Mouse (Mus musculus): ENCODE measurements around the gene Frmd8.

The Frmd8 gene

DNA sequence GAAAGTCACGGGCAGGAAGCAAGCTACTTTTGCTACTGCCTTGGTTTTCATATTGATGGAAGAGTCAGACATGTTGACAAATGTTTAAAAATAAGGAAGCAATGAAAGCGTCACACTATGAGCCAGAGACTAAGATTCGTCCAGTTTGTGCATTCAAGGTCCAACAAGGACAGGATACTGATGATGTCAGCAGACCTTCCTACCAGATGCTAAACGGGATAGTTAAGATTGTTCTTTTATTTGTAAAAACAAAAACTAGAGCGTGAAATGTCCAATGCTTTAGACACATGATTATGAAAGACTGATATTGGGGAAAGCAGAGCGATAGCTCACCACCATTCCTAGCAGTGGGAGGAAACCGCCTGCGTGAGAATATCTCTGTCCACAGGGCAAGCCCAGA lies 37.5 kb downstream of the Frmd8 start:
- no peak for DNase-seq

DNA sequence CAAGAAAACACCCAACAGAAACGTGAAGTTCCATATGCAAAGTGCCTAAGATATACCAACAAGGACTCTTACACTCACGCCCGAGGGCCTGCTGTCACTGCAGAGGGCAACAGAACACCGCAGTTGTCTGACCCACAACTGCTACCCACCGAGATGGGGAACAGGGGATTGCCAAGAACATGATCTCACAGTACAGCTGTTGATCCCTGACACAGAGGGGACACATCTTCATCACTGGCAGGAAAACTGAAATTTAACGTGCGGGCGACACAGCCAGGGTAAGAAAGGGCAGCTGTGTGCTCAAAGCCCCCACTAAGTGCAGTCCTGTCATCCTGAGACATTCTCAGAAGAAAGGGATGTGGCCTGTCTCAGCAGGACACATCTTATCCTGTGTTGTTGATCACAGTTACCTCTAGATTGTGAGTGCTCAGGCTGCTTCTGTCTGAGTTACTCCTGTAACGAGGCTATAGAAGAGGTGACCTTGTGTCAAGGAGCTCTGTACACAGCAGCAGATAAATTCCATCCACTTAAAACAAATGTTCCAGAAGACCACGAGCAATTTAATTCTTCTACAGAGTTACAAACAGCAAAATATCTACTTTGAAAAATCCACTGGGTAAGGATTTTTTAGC lies 38.0 kb downstream of the Frmd8 start:
- no peak for DNase-seq

DNA sequence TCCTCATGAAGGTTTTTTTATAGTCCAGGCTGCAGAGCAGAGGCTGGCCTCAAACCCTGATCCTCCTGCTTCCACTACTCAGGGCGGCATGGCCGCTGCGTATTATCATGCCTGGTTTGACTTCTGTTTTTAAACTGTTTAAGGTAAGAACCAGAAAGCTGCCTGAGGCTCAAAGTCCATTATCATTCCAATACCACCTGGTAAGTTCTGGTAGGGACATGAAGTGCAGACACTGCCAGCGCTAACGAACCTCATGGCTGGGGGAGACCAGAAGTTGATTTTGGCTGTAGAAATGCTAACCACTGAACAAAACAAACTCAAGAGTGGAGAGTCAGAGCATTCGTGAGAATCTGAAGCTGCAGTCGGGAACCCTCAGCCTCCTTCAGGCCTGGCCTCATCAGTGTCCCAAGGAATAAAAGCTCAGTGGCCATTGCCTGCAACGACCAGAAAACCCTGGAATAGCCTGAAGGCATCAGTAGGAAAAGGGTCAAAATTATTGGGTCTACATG lies 39.1 kb downstream of the Frmd8 start:
- DNase-seq = no peak

DNA sequence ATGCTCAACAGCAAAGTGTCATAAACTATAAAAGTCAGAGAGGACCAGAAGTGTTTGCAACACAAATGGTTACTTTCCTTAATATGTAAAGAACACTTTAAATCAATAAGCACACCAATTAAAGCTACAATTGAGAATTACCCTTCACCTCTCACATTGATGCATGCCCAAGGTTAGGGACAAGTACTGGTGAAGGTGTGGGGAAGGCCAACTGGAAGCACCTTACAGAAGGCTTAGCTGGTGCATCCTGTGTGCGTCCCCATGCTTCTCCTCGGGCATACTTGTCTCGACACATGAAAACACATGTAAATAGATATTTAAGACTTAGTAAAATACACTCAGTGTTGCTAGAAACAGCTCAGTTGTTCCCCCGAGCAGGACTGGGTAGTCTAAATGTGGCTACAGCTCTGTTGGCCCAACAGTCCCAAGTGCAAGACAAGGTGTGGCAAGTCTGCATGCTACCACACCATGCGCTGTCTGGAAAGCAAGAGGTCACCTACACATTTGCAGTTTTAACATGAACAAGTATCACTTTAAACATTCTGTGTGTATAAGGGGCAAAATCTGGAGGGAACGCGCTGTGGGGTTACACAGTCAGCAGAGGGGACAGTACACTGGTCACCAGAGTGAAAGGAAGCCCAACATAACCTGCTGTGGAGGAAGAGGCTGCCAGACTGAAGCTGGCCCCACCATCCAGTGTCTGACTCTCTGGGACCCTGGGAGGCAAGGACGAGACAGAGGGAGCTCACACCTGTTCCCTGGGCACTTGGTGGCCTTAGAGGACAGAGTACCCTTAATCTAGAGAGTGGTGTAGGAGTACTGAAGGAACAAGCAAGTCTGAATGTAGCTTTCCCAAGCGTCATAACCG lies 39.8 kb downstream of the Frmd8 start:
- DNase-seq = no peak

DNA sequence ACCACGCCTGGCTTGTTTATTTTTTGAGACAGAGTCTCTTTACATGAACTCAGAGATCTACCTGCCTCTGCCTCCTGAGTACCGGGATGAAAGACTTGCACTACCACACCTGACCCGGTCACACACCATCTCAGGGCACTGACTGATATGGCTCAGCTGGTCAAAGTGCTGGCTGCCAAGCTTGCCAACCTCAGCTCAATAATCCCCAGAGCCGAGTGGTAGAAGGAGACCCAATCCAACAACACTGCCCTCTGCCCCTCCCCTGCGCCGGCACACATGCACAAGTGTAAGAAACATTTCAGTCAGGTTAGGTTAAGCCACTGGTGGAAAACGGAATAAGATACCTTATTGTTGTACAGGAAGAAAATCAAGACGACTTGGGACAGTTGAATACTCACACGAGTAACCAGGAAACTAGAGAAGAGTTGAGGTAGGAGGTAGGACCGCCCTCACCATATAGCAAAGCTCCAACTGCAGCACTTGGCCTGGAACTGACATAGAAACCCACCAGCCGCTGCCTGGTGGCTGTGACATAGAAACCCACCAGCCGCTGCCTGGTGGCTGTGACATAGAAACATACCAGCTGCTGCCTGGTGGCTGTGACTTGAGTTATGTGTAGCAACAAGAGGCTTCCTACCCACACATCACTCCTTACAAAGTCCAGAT lies 40.7 kb downstream of the Frmd8 start:
- no peak for DNase-seq

DNA sequence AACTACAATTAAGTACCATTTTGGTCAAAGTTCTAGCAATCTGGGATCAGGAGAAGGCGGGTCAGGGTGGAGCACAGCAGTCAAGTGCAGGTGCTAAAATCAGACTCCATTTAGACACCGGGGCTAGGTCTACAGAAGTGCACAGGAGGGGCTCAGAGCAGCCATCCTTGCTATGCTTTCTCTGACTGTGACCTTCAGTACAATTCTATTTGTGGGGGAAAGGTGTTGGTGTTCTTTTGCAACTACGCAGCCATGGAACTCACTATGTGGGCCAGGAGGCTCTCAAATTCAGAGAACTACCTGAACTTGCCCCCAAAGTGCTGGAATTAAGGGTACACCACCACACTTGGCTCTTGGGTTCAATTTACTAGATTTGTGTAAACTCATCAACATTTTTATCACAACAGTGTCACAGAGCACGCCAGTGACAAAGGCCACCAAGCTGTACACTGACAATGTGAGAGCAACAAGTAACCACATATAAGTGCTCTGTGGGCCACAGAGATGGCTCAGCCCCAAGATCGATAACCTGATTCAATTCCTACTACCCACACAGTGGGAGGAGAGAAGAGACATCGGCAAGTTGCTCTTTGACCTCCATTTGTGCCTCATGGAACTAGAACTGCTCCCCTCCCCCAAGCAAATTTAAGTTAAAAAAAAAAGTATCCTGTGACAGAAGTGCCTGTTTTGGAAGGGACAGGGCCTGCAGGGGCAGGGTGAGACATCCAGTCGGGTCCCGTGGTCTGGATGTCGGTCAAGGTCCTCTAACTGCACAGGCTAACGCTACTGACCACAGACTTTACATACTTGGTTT lies 41.6 kb downstream of the Frmd8 start:
- no peak for DNase-seq

DNA sequence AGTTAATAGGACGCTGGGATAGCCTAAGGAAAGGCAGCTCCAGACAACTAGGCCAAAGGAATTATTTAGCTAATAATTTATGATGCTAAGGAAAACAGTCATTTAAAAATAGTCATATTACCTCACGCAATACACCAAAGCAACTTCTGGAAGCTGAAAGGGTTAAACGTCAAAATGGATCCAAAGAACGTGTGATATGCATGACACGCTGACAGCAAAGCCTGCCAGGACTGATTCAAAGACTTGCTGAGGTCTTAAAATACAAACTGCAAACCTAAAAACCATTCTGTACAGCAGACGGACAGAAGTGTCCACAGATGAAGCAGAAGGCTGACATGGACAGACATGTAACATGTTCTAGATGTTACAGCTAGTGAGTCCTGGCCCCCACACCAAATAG lies 42.7 kb downstream of the Frmd8 start:
- no peak for DNase-seq

DNA sequence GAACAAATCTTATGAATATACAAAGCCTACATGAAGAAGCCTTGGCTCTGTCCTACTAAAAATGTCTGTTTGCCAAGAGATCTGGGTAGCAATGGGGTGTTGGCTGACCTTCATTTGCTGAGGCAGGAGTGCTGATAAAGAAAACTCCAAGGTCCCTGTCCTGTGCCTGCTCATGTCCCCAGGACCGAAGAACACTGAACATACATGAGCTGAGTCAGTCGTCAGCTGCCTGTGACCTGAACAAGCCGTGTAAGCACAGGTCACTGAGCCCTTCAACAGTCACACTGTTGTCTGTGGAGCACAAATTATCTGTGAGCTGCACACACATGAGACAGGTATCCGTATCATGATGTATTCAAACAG lies 43.1 kb downstream of the Frmd8 start:
- DNase-seq = no peak

DNA sequence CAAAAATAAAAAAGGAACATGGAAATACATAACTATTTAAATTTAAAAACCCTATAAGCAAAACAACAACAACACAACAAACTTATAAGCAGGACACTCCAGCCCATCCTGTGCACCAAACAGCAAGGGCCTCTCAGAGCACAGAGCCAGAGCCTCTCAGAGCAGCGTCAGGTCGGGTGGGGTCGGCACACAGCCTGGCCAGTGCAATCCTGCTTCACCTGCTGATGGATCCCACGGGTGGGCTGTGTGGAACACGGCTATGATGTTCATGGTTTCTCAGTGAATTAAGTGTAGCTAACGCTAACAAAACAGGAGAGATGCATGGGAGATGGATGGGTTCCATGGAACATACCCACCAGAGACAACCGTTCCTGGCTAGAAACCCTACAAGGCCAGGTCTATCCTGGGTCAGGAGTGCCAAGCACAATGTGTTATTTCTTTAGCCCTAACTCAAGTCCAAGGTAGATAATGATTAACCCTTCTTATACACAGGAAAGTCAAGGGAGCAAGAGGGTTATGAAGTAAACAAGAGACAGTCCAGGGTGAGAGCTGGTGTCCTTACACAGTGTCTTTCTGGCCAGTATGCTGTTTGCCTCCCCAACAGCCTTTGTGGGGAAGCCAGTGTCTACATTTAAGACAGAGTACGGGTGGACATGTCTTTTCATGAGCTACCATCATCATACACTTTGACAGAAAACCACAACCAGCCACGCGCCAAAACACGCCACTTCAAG lies 43.7 kb downstream of the Frmd8 start:
- no peak for DNase-seq

DNA sequence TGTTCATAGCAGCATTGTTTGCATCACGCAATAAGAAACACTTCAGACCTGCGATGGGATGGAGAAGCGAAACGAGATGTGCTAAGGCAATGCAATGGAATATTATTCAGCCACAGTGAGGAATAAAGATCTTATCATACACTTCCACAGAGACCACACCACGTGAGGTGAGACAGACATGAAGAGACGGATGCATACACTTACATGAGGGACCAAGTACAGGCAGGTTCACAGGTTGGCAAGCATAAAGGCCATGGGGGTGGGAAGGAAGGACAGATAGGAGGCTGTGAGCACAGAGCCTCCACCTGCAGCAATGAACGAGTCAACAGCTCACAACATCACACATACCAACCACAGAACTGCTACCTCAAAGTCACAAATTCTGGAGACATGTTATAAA lies 44.3 kb downstream of the Frmd8 start:
- DNase-seq = no peak

DNA sequence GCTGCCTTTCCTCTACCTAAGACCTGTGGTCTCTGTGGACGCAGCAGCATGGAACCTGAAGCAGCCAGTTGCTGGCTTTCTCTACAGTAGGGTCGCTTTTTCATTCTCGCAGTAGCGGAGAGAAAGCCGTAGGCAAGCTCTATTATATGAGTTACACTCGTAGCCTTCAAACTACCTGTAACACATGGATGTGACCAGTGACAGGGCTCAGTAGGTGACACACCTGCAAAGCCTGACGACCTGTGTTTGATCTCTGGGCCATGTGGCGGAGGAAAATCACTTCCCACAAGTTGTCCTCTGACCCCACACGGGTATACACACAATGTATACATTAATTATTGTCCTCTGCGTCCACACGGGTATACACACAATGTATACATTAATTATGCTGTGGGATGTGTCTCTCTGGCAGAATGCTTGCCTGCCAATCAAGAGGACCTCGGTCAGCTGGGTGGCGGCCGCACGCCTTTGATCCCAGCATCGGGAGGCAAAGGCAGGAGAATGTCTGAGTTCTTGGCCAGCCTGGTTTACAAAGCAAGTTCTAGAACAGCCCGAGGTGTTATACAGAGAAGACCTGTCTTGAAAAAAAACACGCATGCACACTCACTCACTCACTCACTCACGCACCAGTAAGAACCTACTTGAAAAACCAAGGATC lies 45.0 kb downstream of the Frmd8 start:
- DNase-seq = no peak

DNA sequence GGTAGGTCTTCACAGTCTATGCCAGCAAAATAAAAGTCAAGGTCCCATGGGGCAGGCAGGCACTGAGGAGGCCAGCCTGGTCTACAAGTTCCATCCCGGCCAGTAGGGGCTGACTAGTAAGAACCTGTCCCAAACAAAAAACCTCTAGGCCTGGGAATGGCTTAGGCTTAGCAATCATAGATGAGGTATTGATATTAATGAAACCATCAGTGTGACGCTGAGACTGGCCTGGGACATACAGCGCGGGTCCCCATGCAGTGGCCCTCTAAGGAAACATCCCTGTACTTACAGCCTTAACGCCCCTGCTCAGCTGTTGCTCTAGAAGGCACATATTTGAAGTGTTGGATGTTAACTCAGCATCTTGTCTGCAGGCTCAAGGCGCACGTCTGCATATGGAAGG lies 46.2 kb downstream of the Frmd8 start:
- DNase-seq = no peak

DNA sequence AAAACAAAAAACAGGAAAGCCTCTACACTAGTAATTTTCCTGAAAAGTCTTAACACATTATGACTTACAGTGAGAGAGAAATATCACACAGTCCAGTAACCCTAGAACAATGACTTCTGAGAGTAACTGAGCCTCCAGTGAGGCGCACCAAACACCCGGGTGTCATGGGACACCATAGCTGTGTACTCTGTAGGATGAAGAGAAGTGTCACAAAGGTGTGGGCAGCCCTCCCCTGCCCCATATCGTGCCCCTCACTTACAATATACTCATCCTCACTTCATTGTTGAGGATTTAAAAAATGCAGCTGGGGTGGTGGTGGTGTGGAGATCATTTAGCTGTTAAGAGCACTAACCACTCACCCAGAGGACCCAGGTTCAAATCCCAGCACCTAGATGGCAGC lies 46.9 kb downstream of the Frmd8 start:
- no peak for DNase-seq

DNA sequence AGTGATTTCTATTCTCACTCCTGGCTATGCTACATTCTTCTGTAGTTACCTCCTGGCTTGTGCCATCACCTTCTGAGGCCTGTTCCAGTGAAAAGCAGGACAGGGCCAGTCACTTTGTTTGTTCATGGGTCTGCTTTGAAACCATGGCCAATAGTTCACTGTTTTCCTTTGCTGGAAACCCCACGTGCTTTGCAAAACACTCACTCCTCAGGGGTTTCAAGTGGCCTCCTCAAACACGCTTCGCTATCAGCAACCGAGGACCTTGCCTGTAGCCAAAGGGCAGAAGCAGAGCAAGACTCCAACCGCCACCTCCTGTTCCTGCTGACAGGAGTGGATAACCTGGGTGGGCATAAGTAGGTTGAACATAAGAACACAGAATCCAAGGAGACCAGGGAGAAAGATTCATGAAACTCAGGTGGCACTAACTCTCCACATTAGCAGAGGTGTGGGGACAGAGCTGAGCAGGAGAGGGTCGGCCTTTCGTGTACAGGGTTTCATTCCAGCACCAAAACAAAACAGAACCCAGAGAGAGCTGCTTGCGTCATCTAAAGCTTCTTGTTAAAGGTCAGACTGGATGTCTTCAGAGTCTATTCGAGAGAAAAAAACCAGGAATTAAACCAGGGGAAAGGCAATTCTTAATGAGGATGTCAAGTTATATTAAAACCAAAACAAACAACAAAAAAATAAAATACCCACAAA lies 47.5 kb downstream of the Frmd8 start:
- DNase-seq = peak; percentile 69

DNA sequence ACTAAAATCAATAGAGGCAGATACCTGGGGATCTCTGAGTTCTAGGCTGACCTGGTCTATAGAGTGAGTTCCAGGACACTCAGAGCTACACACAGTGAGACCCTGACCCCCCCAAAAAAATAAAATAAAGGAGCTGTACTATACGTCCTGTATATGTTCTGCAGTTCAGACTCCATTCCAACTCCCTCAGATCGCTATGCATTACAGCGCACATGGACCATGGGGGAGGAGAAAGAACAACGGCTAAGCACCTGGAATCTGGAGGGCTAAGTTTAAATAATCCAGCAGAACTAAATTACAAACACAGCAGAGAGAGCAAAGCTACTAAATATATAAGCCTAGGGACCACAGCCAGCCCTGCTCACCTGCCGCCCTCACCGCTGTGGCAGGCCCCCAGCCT lies 48.0 kb downstream of the Frmd8 start:
- no peak for DNase-seq

DNA sequence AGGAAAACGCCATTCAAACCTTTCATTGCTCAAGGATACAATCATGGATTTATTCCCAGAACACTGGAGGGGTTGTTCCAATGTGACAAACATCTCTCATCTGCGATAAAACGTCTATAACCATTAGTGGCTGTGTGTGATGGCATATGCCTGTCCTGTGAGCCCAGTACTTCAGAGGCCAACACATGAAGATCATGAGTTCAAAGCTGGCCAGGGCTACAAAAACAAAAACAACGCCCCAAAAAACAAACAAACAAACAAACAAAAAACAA lies 48.4 kb downstream of the Frmd8 start:
- DNase-seq = no peak

DNA sequence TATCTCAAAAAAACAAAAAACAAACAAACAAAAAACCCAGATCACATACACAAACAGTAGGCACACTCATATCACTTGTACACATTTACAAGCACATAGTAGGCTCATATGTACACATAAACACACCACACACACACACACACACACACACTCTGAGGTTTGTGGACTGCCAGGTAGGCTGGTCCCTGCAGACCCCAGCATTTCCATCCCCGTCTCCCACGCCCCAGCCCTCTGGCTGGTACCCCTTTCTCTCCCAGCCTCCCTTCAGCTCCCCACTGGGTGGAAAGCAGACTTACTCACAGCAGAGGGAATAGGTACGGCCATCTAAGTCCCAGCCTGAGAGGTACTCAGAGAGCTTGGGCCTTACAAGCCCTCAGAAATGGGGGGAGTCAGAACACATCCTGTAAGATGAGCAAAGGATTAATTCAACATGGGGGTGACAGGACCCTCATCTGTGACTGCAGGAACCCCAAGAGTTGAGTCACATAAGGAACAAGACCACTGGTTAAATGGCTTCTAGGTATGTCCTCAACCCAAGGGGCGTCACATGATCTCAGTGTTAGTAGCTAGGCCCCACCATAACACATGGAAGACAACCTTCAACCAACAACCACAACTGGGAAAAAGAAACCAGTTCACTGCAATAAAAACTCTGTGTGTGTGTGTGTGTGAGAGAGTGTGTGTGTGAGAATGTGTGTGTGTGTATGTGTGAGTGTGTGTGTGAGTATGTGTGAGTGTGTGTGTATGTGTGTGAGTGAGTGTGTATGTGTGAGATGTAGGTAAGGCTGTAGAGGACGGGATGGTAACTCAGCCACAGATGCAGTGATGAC lies 49.0 kb downstream of the Frmd8 start:
- DNase-seq = no peak

DNA sequence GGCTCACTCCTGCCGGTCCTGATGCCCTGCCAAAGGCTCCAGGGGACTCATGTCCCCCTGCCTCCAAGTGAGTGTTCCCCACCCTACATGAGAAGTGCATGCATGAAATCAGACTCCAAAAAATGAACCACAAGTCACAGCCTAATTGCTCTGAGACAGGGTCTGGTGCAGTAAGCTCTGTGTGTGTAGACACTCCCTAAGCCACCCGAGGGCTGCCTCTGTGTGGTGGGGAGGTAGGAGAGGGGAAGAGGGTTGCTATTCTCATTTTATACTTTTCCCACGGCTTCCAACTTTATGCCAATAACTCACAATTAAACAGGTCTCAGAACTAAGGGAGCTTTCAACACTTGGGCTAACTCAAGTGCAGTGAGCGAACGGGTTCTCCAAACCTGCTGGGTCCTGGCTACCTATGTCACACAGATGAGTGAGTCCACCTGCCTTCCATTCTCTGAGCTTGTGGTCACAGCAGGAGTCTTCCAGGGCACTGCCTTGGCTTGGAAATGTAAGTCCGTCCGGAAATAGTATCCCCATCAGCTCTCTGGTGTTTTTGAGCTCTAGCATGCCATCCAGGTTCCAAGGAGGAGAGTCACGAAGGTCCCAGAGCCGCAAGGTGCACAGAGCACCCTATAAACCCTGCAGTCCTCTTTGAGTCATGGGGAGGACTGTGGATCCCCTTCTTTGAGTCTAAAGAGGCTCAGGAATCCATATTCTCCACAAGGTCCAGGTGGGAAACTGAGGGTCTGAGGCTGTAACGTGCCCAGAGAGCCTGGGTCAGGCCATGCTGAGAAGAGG lies 50.1 kb downstream of the Frmd8 start:
- DNase-seq = no peak

DNA sequence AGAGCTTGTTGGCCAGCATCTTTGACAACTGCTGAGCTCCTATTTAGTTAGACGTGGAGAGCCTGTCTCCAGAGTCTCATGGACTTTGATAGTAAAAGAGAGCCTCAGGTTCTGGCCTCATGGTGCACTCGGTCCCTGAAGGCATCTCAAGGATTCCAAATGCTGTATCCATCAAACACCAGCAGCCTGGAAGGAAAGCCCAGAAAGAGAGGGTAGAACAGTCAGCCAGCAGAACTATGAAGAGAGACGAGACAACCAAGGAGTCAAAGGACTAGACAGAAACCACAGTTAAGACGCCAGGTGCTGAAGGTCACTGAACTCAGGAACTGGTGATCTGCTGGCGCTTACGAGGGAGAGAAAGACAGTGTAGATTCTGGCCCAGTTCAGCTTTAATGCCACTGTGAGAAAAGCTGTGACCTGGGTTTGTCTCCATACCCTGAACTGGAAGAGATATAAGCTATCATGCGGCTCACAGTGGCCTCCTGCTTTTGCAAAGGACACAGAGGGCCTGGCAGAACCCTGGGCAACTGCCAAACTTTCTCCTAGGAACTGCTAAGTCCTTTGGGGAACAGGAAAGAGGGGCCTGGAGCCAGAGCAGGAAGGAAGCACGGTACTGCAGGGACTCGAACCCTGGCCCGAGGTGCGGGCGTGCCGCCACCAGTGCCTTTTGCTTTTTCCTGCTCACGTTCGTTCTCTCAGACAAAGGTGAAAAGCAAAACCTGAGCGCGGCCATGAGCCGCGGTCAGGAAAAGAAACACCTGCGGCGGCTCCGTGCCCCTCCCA lies 50.8 kb downstream of the Frmd8 start:
- DNase-seq = no peak

All from lung, postnatal 10 days (tissue).